Mouse (Mus musculus) bone marrow, adult 2 months (tissue): Measurements from ENCODE around the gene Fxyd1.

Source experiments
- CTCF ChIP-seq: fragments of 200-500 bp; IDR thresholded peaks from 2 replicates; pipeline ENCODE4 v1.5.1; 2011; ENCODE audit warnings: low read length, control low read depth; ENCODE audit not compliant: control insufficient read depth, insufficient read depth
- POLR2A ChIP-seq: fragments of 200-500 bp; IDR thresholded peaks from 2 replicates; pipeline ENCODE4 v1.6.1; 2011; ENCODE audit warnings: low read depth, mild to moderate bottlenecking, control low read depth, low read length, borderline replicate concordance; ENCODE audit not compliant: control insufficient read depth

DNA sequence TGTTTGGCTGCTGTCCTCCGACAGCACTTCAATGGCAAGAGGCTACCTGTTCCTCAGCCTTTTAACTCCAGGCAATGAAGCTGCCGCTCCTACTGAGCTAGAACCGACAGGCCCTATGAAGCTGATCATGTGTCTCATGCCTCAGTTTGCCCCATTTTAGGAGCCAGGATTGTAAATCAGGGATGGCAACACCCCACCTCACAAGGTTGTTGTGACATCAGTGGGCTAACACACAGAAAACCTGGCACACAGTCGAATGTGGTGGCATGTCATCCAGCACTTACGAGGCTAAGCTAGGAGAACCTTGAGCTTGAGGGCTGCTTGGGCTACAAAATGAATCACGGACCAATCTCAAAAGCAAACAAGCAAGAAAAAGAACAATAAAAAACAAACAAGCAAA is 1.2 kb upstream of the Fxyd1 start:
- TF ChIP-seq CTCF = no peak
- TF ChIP-seq POLR2A = no peak
